Mouse (Mus musculus) bone marrow, adult 2 months (tissue): ENCODE data around the gene Map2k7.

Source experiments
- CTCF ChIP-seq: fragments of 200-500 bp; IDR thresholded peaks from 2 replicates; pipeline ENCODE4 v1.5.1; 2011; ENCODE audit warnings: low read length, control low read depth; ENCODE audit not compliant: control insufficient read depth, insufficient read depth
- POLR2A ChIP-seq: fragments of 200-500 bp; IDR thresholded peaks from 2 replicates; pipeline ENCODE4 v1.6.1; 2011; ENCODE audit warnings: low read depth, mild to moderate bottlenecking, control low read depth, low read length, borderline replicate concordance; ENCODE audit not compliant: control insufficient read depth

- no peak for TF ChIP-seq POLR2A
- no peak for TF ChIP-seq CTCF
These were observed 37.2 kb upstream of the Map2k7 start for GRCm38 (mm10) chr8:4201321-4201720.
